Mouse (Mus musculus) lung, postnatal 0 days (tissue): ENCODE results near the gene Fmr1. TPM values are rescaled to one million over a fixed set of nuclear protein-coding genes. Genes with fewer than 3 reads are reported as not detected.
A peak's percentile ranks its signal among the peaks of the same experiment; 100 is the strongest.
"Not testable (repeated sequence)": the region's sequence is repeated elsewhere in the genome, so short reads cannot be mapped to it uniquely, and the experiment has no call there.

Experiments used
- ATAC-seq: fragments of 200-750 bp; cut with Nextera tagmentation; 2 replicates; pipeline ENCODE4 v1.8.0; 2017; ENCODE audit warnings: moderate library complexity
- DNase-seq: peaks from one replicate; pipeline ENCODE4 v3.0.0-alpha.2; 2016; ENCODE audit warnings: low spot score
- H3K27ac ChIP-seq: fragments of 300-500 bp; sonication (generic); 2 replicates; pipeline ENCODE4 v1.5.1; 2014; ENCODE audit warnings: antibody characterized with exemption, mild to moderate bottlenecking, low read length, mixed read lengths
- H3K27me3 ChIP-seq: fragments of 300-500 bp; sonication (generic); replicated peaks from 2 replicates; pipeline ENCODE4 v1.6.1; 2014; ENCODE audit warnings: low read length, mixed read lengths; ENCODE audit not compliant: insufficient read depth
- H3K36me3 ChIP-seq: fragments of 300-500 bp; sonication (generic); 2 replicates; pipeline ENCODE4 v1.6.1; 2014; ENCODE audit warnings: low read length, mixed read lengths; ENCODE audit not compliant: insufficient read depth
- H3K4me1 ChIP-seq: fragments of 300-500 bp; sonication (generic); 2 replicates; pipeline ENCODE4 v1.6.1; 2014; ENCODE audit warnings: antibody characterized with exemption, low read depth, low read length, mixed read lengths; ENCODE audit not compliant: insufficient read depth
- H3K4me2 ChIP-seq: fragments of 300-500 bp; sonication (generic); replicated peaks from 2 replicates; pipeline ENCODE4 v1.6.1; 2014; ENCODE audit warnings: low read depth, mild to moderate bottlenecking, low read length, moderate library complexity, mixed read lengths
- H3K4me3 ChIP-seq: fragments of 300-500 bp; sonication (generic); 2 replicates; pipeline ENCODE4 v1.5.1; 2014; ENCODE audit warnings: low read depth, low read length
- H3K9ac ChIP-seq: fragments of 300-500 bp; sonication (generic); replicated peaks from 2 replicates; pipeline ENCODE4 v1.6.1; 2014; ENCODE audit warnings: low read depth, mild to moderate bottlenecking
- H3K9me3 ChIP-seq: fragments of 300-500 bp; sonication (generic); 2 replicates; pipeline ENCODE4 v1.6.1; 2016; ENCODE audit warnings: low read length, mixed read lengths
- CTCF ChIP-seq: IDR thresholded peaks from 2 replicates; pipeline ENCODE4 v1.5.1; 2016; ENCODE audit warnings: antibody characterized with exemption, mild to moderate bottlenecking
- EP300 ChIP-seq: IDR thresholded peaks from 2 replicates; pipeline ENCODE4 v1.6.1; 2016; ENCODE audit warnings: antibody characterized with exemption, mild to moderate bottlenecking, control low read depth
- WGBS: fragments of 180-500 bp; shearing (Covaris S2); extraction: QIAGEN DNeasy Blood & Tissue Kit; methylation state at CpG from one replicate; pipeline ENCODE4 v1.1.7; 2014; 5-methylcytosine and 5-hydroxymethylcytosine counted together
- polyA plus RNA-seq: library from polyadenylated mRNA; unstranded; fragments of >200 nt; fragmentation: Nextera tagmentation; extraction: Ambion mirVana; gene quantifications from 2 replicates; pipeline ENCODE4 v1.2.1, GENCODE M21; 2015

The Fmr1 gene
- 24.6 and 29.3 TPM in 2 replicates for polyA plus RNA-seq

GRCm38 (mm10) chrX:68678333-68678740, at the start of gene Fmr1:
Gene Fmr1 (plus strand): TSS chrX:68678541.
- H3K4me1 ChIP-seq = no peaks in the 10 kb centered on the region
- DNase-seq (peak; percentile 96), ATAC-seq (peak; percentile 98)
- no peaks in the 10 kb centered on the region for H3K36me3 ChIP-seq
- no peak for TF ChIP-seq EP300
- peak; percentile 48 for TF ChIP-seq CTCF
- no peaks in the 10 kb centered on the region for H3K27me3 ChIP-seq
- H3K9ac ChIP-seq = peak within 1 kb of the TSS; percentile 64
- H3K4me2 ChIP-seq = peak within 1 kb of the TSS; percentile 54
- H3K4me3 ChIP-seq = peak within 1 kb of the TSS; percentile 69
- WGBS = 3% methylated on average over 21 of the region's 49 CpGs
- peak within 1 kb of the TSS; percentile 89 for H3K27ac ChIP-seq
- no peaks in the 10 kb centered on the region for H3K9me3 ChIP-seq

- Histone ChIP-seq H3K27me3 (no peaks in the 10 kb centered on the region), H3K9me3 (no peaks in the 10 kb centered on the region), H3K27ac (no peak overlapping the region), H3K4me2 (no peak overlapping the region), H3K9ac (no peak overlapping the region), H3K36me3 (no peaks in the 10 kb centered on the region), H3K4me3 (no peak overlapping the region), H3K4me1 (no peaks in the 10 kb centered on the region)
- whole genome bisulfite sequencing = 44% methylated on average over 1 of the region's 1 CpGs
- DNase-seq (no peak), ATAC-seq (no peak)
- no peak for TF ChIP-seq EP300
- TF ChIP-seq CTCF = no peak
Measured at GRCm38 (mm10) chrX:68641603-68642002, 36.7 kb upstream of the Fmr1 start.

GRCm38 (mm10) chrX:68645154-68645919, 33.0 kb upstream of the Fmr1 start:
- Histone ChIP-seq H3K27ac (no peak overlapping the region), H3K4me1 (no peaks in the 10 kb centered on the region), H3K4me3 (no peak overlapping the region), H3K4me2 (no peak overlapping the region), H3K9me3 (no peaks in the 10 kb centered on the region), H3K27me3 (no peaks in the 10 kb centered on the region), H3K36me3 (no peaks in the 10 kb centered on the region), H3K9ac (no peak overlapping the region)
- WGBS = 53% methylated on average over 7 of the region's 7 CpGs
- TF ChIP-seq EP300 (no peak), CTCF (no peak)
- DNase-seq = no peak
- ATAC-seq = no peak

- H3K9me3 ChIP-seq = no peaks in the 10 kb centered on the region
- 32% methylated on average over 1 of the region's 1 CpGs for WGBS
- no peak overlapping the region for H3K4me3 ChIP-seq
- no peaks in the 10 kb centered on the region for H3K27me3 ChIP-seq
- no peaks in the 10 kb centered on the region for H3K4me1 ChIP-seq
- H3K4me2 ChIP-seq = no peak overlapping the region
- H3K27ac ChIP-seq = no peak overlapping the region
- no peak for DNase-seq
- no peak for TF ChIP-seq EP300
- no peak for TF ChIP-seq CTCF
- H3K36me3 ChIP-seq = no peaks in the 10 kb centered on the region
- H3K9ac ChIP-seq = no peak overlapping the region
- ATAC-seq = no peak
Measured at GRCm38 (mm10) chrX:68677508-68677907, 833 bp upstream of the Fmr1 start.

- Histone ChIP-seq H3K9ac (peak overlapping the region; percentile 64), H3K4me1 (no peaks in the 10 kb centered on the region), H3K4me3 (peak overlapping the region; percentile 69), H3K36me3 (no peaks in the 10 kb centered on the region), H3K9me3 (no peaks in the 10 kb centered on the region), H3K4me2 (peak overlapping the region; percentile 52), H3K27ac (peak overlapping the region; percentile 89), H3K27me3 (no peaks in the 10 kb centered on the region)
- peak; percentile 66 for ATAC-seq
- WGBS = 11% methylated on average over 43 of the region's 67 CpGs
- TF ChIP-seq EP300 (no peak), CTCF (no peak)
- peak; percentile 36 for DNase-seq
Measured at GRCm38 (mm10) chrX:68678815-68679486, 610 bp downstream of the Fmr1 start.

- TF ChIP-seq CTCF = no peak
- no peak for TF ChIP-seq EP300
- ATAC-seq = no peak
- WGBS = 76% methylated on average over 2 of the region's 2 CpGs
Measured at GRCm38 (mm10) chrX:68684706-68685105, 6.4 kb downstream of the Fmr1 start.

GRCm38 (mm10) chrX:68691936-68692335, 13.6 kb downstream of the Fmr1 start:
- not testable (repeated sequence) for H3K36me3 ChIP-seq, H3K27ac ChIP-seq, ATAC-seq, DNase-seq, H3K4me2 ChIP-seq, H3K9me3 ChIP-seq, H3K4me1 ChIP-seq, H3K4me3 ChIP-seq, H3K9ac ChIP-seq, H3K27me3 ChIP-seq
- 85% methylated on average over 8 of the region's 8 CpGs for WGBS

More at GRCm38 (mm10) chrX:68684706-68685105, 6.4 kb downstream of the Fmr1 start:
- H3K27ac ChIP-seq = no peak overlapping the region
- no peaks in the 10 kb centered on the region for H3K9me3 ChIP-seq
- H3K27me3 ChIP-seq = no peaks in the 10 kb centered on the region
- H3K4me1 ChIP-seq = no peaks in the 10 kb centered on the region
- DNase-seq = no peak
- no peak overlapping the region for H3K4me2 ChIP-seq
- no peak overlapping the region for H3K4me3 ChIP-seq
- H3K36me3 ChIP-seq = no peaks in the 10 kb centered on the region
- H3K9ac ChIP-seq = no peak overlapping the region
